Comparison of ENCODE assay signal across 7 mouse cellular contexts in genomic region chr1:53823687-53824445, GRCm38 (mm10). TPM values are rescaled to one million over a fixed set of nuclear protein-coding genes. Genes with fewer than 3 reads are reported as not detected.
DNase-seq lines count a peak whose midpoint lies in the region; ATAC-seq and TF ChIP-seq lines count a peak whose summit lies in the region.

No protein-coding gene starts in this region.

- whole genome bisulfite sequencing in heart, adult 2 months, result 22% methylated on average over 10 of the region's 10 CpGs
- 4% methylated on average over 10 of the region's 10 CpGs for WGBS in limb, embryonic 12.5 days
- 3% methylated on average over 10 of the region's 10 CpGs for WGBS in midbrain, embryonic 16.5 days

- no peak for TF ChIP-seq RAD21 in MEL (IDR thresholded peaks at IDR 0.05; ENCODE audit: low read depth, low read length)

- no peak overlapping the region for H3K27ac ChIP-seq in MEL (ENCODE audit: control insufficient read depth, low read depth, low read length)
- peak overlapping the region; percentile 97 for H3K27ac ChIP-seq in bone marrow macrophage, adult 2 months (ENCODE audit: insufficient read depth, low read depth, low read length)
- H3K27ac ChIP-seq in heart, adult 2 months, result peak overlapping the region; percentile 57
- H3K27ac ChIP-seq in limb, embryonic 12.5 days, result peak overlapping the region; percentile 46; the same call in 1 of the 2 replicates
- 0 out of 2 replicates have a peak overlapping the region, but pooled peaks have one; percentile 5 for H3K27ac ChIP-seq in midbrain, embryonic 16.5 days (ENCODE audit: low read length)

- no peak for TF ChIP-seq POLR2A in MEL (IDR thresholded peaks at IDR 0.05; ENCODE audit: control insufficient read depth in 1 of 2, insufficient read depth in 1 of 2, low read depth in 1 of 2, low read length in 2 of 2, poor library complexity in 1 of 2)
- no peak for TF ChIP-seq POLR2A in bone marrow macrophage, adult 2 months (IDR thresholded peaks at IDR 0.05; ENCODE audit: borderline replicate concordance, low read depth, low read length)
- no peak for TF ChIP-seq POLR2A in heart, adult 2 months (IDR thresholded peaks at IDR 0.05; ENCODE audit: insufficient read depth, low read depth, low read length)

- no peaks in the 10 kb centered on the region for H3K27me3 ChIP-seq in MEL (ENCODE audit: control insufficient read depth in 1 of 2, insufficient read depth in 2 of 2, low read length in 2 of 2)
- no peaks in the 10 kb centered on the region for H3K27me3 ChIP-seq in heart, adult 2 months (ENCODE audit: control insufficient read depth, insufficient read depth, low read length)
- H3K27me3 ChIP-seq in limb, embryonic 12.5 days, result no peaks in the 10 kb centered on the region
- H3K27me3 ChIP-seq in midbrain, embryonic 16.5 days (ENCODE audit: control insufficient read depth, insufficient read depth, low read depth, low read length), result no peaks in the 10 kb centered on the region; the same call in 1 of the 2 replicates

- peak; percentile 3 for DNase-seq in MEL (ENCODE audit: low read depth, low spot score)
- peak; percentile 52 to 68 for DNase-seq in heart, adult 2 months
- DNase-seq in kidney, adult 11 months, result peak; percentile 43
- peak; percentile 53 to 68 for DNase-seq in spleen, postnatal 4 days (ENCODE audit: low spot score in 2 of 2)

- intact Hi-C loops in heart, adult 2 months (cut with DNase I), result loop anchor here (5.0 kb wide), 1 partner anchor 37 kb away; the partner anchor contains the start of gene Stk17b

- no peak for TF ChIP-seq EP300 in MEL (IDR thresholded peaks at IDR 0.05; ENCODE audit: low read depth in 1 of 2, low read length in 2 of 2)
- TF ChIP-seq EP300 in heart, adult 2 months (IDR thresholded peaks at IDR 0.05; ENCODE audit: insufficient read depth, low read depth, low read length), result no peak

- no peak overlapping the region for H3K9ac ChIP-seq in MEL (ENCODE audit: control insufficient read depth, low read depth, low read length, poor library complexity, severe bottlenecking)
- peak overlapping the region; percentile 16; the same call in 1 of the 2 replicates for H3K9ac ChIP-seq in heart, adult 2 months (ENCODE audit: low read depth, low read length)
- no peak overlapping the region for H3K9ac ChIP-seq in limb, embryonic 12.5 days (replicated peaks)
- no peak overlapping the region for H3K9ac ChIP-seq in midbrain, embryonic 16.5 days (ENCODE audit: low read depth, low read length)

- H3K79me2 ChIP-seq in MEL (ENCODE audit: control insufficient read depth, insufficient read depth, low read length, poor library complexity), result no peaks in the 10 kb centered on the region
- no peaks in the 10 kb centered on the region for H3K79me2 ChIP-seq in heart, adult 2 months (replicated peaks; ENCODE audit: control insufficient read depth, insufficient read depth, low read length)

- H3K4me3 ChIP-seq in MEL (ENCODE audit: control insufficient read depth in 1 of 2, insufficient read depth in 1 of 2, low read depth in 2 of 2, low read length in 2 of 2), result no peak overlapping the region
- peak overlapping the region; percentile 54 for H3K4me3 ChIP-seq in bone marrow macrophage, adult 2 months (ENCODE audit: insufficient read depth, low read length)
- peak overlapping the region; percentile 28; the same call in 1 of the 2 replicates for H3K4me3 ChIP-seq in heart, adult 2 months
- 0 out of 2 replicates have a peak overlapping the region, but pooled peaks have one; percentile 12 for H3K4me3 ChIP-seq in limb, embryonic 12.5 days (replicated peaks)
- no peak overlapping the region for H3K4me3 ChIP-seq in midbrain, embryonic 16.5 days (ENCODE audit: low read depth, low read length)

- TF ChIP-seq CTCF in MEL (IDR thresholded peaks at IDR 0.05 in 2 of 3, conservative IDR thresholded peaks at IDR 0.05 in 1 of 3; ENCODE audit: control insufficient read depth in 1 of 3, insufficient read depth in 1 of 3, low read depth in 2 of 3, low read length in 3 of 3, poor library complexity in 1 of 3, severe bottlenecking in 1 of 3), result no peak
- no peak for TF ChIP-seq CTCF in bone marrow macrophage, adult 2 months (IDR thresholded peaks at IDR 0.05; ENCODE audit: low read depth, low read length)
- no peak for TF ChIP-seq CTCF in heart, adult 2 months (IDR thresholded peaks at IDR 0.05)

- no peaks in the 10 kb centered on the region for H3K4me1 ChIP-seq in MEL (ENCODE audit: control insufficient read depth in 1 of 2, insufficient read depth in 2 of 2, low read length in 2 of 2)
- H3K4me1 ChIP-seq in bone marrow macrophage, adult 2 months (ENCODE audit: control insufficient read depth, insufficient read depth, low read length), result peaks cover 39% of the 10 kb centered on the region
- H3K4me1 ChIP-seq in heart, adult 2 months (ENCODE audit: control insufficient read depth, insufficient read depth, low read length), result peaks cover 3% of the 10 kb centered on the region
- H3K4me1 ChIP-seq in limb, embryonic 12.5 days (replicated peaks), result peaks cover 4% of the 10 kb centered on the region
- peaks cover 11% of the 10 kb centered on the region for H3K4me1 ChIP-seq in midbrain, embryonic 16.5 days (ENCODE audit: control insufficient read depth, insufficient read depth, low read length)

- peak; percentile 85 for ATAC-seq in limb, embryonic 12.5 days (ENCODE audit: insufficient number of reproducible peaks, insufficient read depth, low FRiP score, low TSS enrichment, low read depth)
- peak; percentile 97 for ATAC-seq in midbrain, embryonic 16.5 days

- H3K9me3 ChIP-seq in MEL (replicated peaks; ENCODE audit: insufficient read depth, low read length), result no peaks in the 10 kb centered on the region
- no peaks in the 10 kb centered on the region for H3K9me3 ChIP-seq in limb, embryonic 12.5 days
- H3K9me3 ChIP-seq in midbrain, embryonic 16.5 days (replicated peaks; ENCODE audit: control insufficient read depth, low read length, poor library complexity, severe bottlenecking), result no peaks in the 10 kb centered on the region

- H3K4me2 ChIP-seq in limb, embryonic 12.5 days, result peak overlapping the region; percentile 45
- H3K4me2 ChIP-seq in midbrain, embryonic 16.5 days (ENCODE audit: low read length), result peak overlapping the region; percentile 31

- H3K36me3 ChIP-seq in MEL (ENCODE audit: control insufficient read depth in 1 of 2, insufficient read depth in 2 of 2, low read length in 2 of 2), result no peaks in the 10 kb centered on the region
- peaks cover 8% of the 10 kb centered on the region for H3K36me3 ChIP-seq in heart, adult 2 months (ENCODE audit: control insufficient read depth, insufficient read depth, low read length)
- H3K36me3 ChIP-seq in limb, embryonic 12.5 days, result no peaks in the 10 kb centered on the region
- H3K36me3 ChIP-seq in midbrain, embryonic 16.5 days (ENCODE audit: control insufficient read depth, insufficient read depth, low read length), result peaks cover 3% of the 10 kb centered on the region; the same call in 1 of the 2 replicates

TF ChIP-seq in MEL, 35 proteins besides CTCF, POLR2A, EP300 and RAD21:
- TF ChIP-seq POLR2AphosphoS2 (IDR thresholded peaks at IDR 0.05; ENCODE audit: low read length), result no peak
- TF ChIP-seq CHD1 (IDR thresholded peaks at IDR 0.05; ENCODE audit: low read depth, low read length), result no peak
- no peak for TF ChIP-seq GABPA (IDR thresholded peaks at IDR 0.05; ENCODE audit: low read depth, low read length)
- no peak for TF ChIP-seq MAX (IDR thresholded peaks at IDR 0.05; ENCODE audit: low read length)
- no peak for TF ChIP-seq TAL1 (IDR thresholded peaks at IDR 0.05; ENCODE audit: low read length)
- TF ChIP-seq SMC3 (IDR thresholded peaks at IDR 0.05; ENCODE audit: low read depth, low read length), result no peak
- TF ChIP-seq ZMIZ1 (IDR thresholded peaks at IDR 0.05; ENCODE audit: low read depth, low read length), result no peak
- TF ChIP-seq USF2 (IDR thresholded peaks at IDR 0.05; ENCODE audit: borderline replicate concordance in 1 of 2, insufficient read depth in 1 of 2, low read depth in 1 of 2, low read length in 2 of 2), result no peak
- TF ChIP-seq GATA1 (IDR thresholded peaks at IDR 0.05; ENCODE audit: low read depth, low read length), result no peak
- TF ChIP-seq ELF1 (IDR thresholded peaks at IDR 0.05; ENCODE audit: low read depth, low read length), result no peak
- no peak for TF ChIP-seq MAZ (IDR thresholded peaks at IDR 0.05; ENCODE audit: low read depth, low read length)
- TF ChIP-seq JUND (IDR thresholded peaks at IDR 0.05; ENCODE audit: low read depth, low read length), result no peak
- no peak for TF ChIP-seq MYC (IDR thresholded peaks at IDR 0.05; ENCODE audit: low read depth, low read length)
- no peak for TF ChIP-seq KAT2A (conservative IDR thresholded peaks at IDR 0.05; ENCODE audit: low read depth, low read length)
- TF ChIP-seq HCFC1 (IDR thresholded peaks at IDR 0.05; ENCODE audit: low read depth, low read length), result no peak

RNA-seq across cellular contexts. Expression of gene Stk17b, which starts 38.8 kb away (rescaled TPM):
- total RNA-seq in MEL (2012; rRNA removed), result 6.4 and 8.6 TPM in 2 replicates
- 1 to 10 TPM in 1 of 2 experiments, not detected in 1; 8.0 TPM for polyA plus RNA-seq in MEL (2012; ENCODE audit: insufficient read depth in 1 of 2, insufficient read length in 2 of 2, low read depth in 1 of 2, low replicate concordance in 2 of 2, missing spikeins in 1 of 2)
- 81.1 TPM in 2 replicates for polyA plus RNA-seq in bone marrow macrophage, adult 2 months (2012; ENCODE audit: insufficient read depth, insufficient read length, missing spikeins)
- total RNA-seq in heart, adult 2 months (2021), result 10 to 100 TPM; 12.5 to 13.5 TPM
- polyA plus RNA-seq in heart, adult 2 months (2012; rRNA removed), result 3.5 and 4.5 TPM in 2 replicates
- polyA plus RNA-seq in limb, embryonic 12.5 days (2016; fragmentation: Nextera tagmentation; extraction: Ambion mirVana), result 11.3 and 12.8 TPM in 2 replicates
- 3.4 and 5.1 TPM in 2 replicates for polyA plus RNA-seq in midbrain, embryonic 16.5 days (2015; fragmentation: Nextera tagmentation; extraction: Ambion mirVana)

Comparison
In these comparisons a context has a peak if more than half of its experiments do, and no peak if none do; other contexts are left out.
1. DNase-seq: peak in every context shown above with its lines; median percentile 60 in spleen, postnatal 4 days; 60 in heart, adult 2 months; 43 in kidney, adult 11 months; 3 in MEL.
2. H3K4me3 ChIP-seq: peak in bone marrow macrophage, adult 2 months (single experiment), heart, adult 2 months (single experiment) and limb, embryonic 12.5 days (single experiment); none in MEL (0 of 2) and midbrain, embryonic 16.5 days (single experiment).